28 mouse cellular contexts compared by ENCODE assay signal in the genomic region with DNA sequence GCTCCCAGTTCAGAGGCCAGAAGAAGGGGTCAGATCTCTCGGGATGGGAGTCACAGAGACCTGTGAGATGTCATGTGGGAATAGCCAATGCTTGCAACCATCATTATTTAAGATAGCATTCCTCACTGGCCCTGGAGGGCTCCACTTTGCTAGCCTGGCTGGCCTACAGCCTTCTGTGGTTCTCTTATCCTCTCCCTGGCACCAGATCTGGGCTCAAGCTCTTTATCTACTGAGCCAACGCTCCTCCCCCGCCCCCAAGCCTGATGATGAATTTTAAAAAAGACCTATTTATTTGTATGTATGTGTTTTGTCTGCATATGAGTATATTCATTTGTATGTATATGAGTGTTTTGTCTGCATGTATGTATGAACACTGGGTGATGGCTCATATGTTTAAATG. TPM values are rescaled to one million over a fixed set of nuclear protein-coding genes. Genes with fewer than 3 reads are reported as not detected.
DNase-seq lines count a peak whose midpoint lies in the region; ATAC-seq and TF ChIP-seq lines count a peak whose summit lies in the region.
"Had no signal": no experiment of that assay in that cellular context is flagged by ENCODE, and none has a peak within 500 bp of the region (broad histone marks: within the 10 kb centered on the region; RNA-seq: fewer than 3 reads in every experiment).

No protein-coding gene starts in this region.

- peaks cover 16% of the 10 kb centered on the region for H3K4me1 ChIP-seq in liver, embryonic 12.5 days
- peaks cover 3 to 9% of the 10 kb centered on the region in 2 experiments; a peak in 2 of 4 replicates for H3K4me1 ChIP-seq in MEL (ENCODE audit: control insufficient read depth in 1 of 2, insufficient read depth in 2 of 2, low read length in 2 of 2)
- no peaks in the 10 kb centered on the region for H3K4me1 ChIP-seq in liver, postnatal 0 days (ENCODE audit: insufficient read depth)
- H3K4me1 ChIP-seq in intestine, embryonic 16.5 days (ENCODE audit: control insufficient read depth, insufficient read depth, low read length), result no peaks in the 10 kb centered on the region
- H3K4me1 ChIP-seq: embryonic facial prominence, embryonic 12.5 days; lung, embryonic 15.5 days; midbrain, embryonic 13.5 days; neural tube, embryonic 13.5 days had no signal

- no peak for ATAC-seq in liver, embryonic 12.5 days
- ATAC-seq in erythroid progenitor cell, adult 5-6 weeks (replicated peaks; ENCODE audit: low FRiP score, poor library complexity, severe bottlenecking), result peak; percentile 79
- no peak; the same call in 1 of the 2 replicates for ATAC-seq in liver, postnatal 0 days
- ATAC-seq in intestine, embryonic 16.5 days, result no peak
- ATAC-seq: forebrain, embryonic 16.5 days; hindbrain, embryonic 16.5 days; midbrain, embryonic 13.5 days had no signal

- H3K27me3 ChIP-seq in liver, embryonic 12.5 days (replicated peaks), result no peaks in the 10 kb centered on the region
- no peaks in the 10 kb centered on the region for H3K27me3 ChIP-seq in MEL (ENCODE audit: control insufficient read depth in 1 of 2, insufficient read depth in 2 of 2, low read length in 2 of 2)
- no peaks in the 10 kb centered on the region for H3K27me3 ChIP-seq in liver, postnatal 0 days (ENCODE audit: insufficient read depth, low read length)
- H3K27me3 ChIP-seq in intestine, embryonic 16.5 days (replicated peaks; ENCODE audit: control insufficient read depth, insufficient read depth, low read length), result no peaks in the 10 kb centered on the region
- H3K27me3 ChIP-seq: embryonic facial prominence, embryonic 12.5 days; lung, embryonic 15.5 days; megakaryocyte, embryonic 14.5 days; midbrain, embryonic 13.5 days; neural tube, embryonic 13.5 days had no signal

- H3K4me2 ChIP-seq in liver, embryonic 12.5 days, result no peak overlapping the region
- H3K4me2 ChIP-seq in liver, postnatal 0 days (ENCODE audit: low read depth, low read length), result no peak overlapping the region
- H3K4me2 ChIP-seq in intestine, embryonic 16.5 days (ENCODE audit: low read depth, low read length), result no peak overlapping the region
- H3K4me2 ChIP-seq: embryonic facial prominence, embryonic 12.5 days; heart, embryonic 11.5 days; lung, embryonic 15.5 days; midbrain, embryonic 13.5 days; neural tube, embryonic 13.5 days had no signal

- no peaks in the 10 kb centered on the region for H3K79me2 ChIP-seq in MEL (ENCODE audit: control insufficient read depth, insufficient read depth, low read length, poor library complexity)

- H3K9me3 ChIP-seq in liver, embryonic 12.5 days (replicated peaks), result no peaks in the 10 kb centered on the region
- no peaks in the 10 kb centered on the region for H3K9me3 ChIP-seq in MEL (replicated peaks; ENCODE audit: insufficient read depth, low read length)
- no peaks in the 10 kb centered on the region for H3K9me3 ChIP-seq in liver, postnatal 0 days (ENCODE audit: low read length)
- H3K9me3 ChIP-seq in intestine, embryonic 16.5 days (ENCODE audit: control insufficient read depth, low read length), result no peaks in the 10 kb centered on the region
- H3K9me3 ChIP-seq: embryonic facial prominence, embryonic 12.5 days; lung, embryonic 15.5 days; megakaryocyte, embryonic 14.5 days; midbrain, embryonic 13.5 days; neural tube, embryonic 13.5 days had no signal

- H3K27ac ChIP-seq in liver, embryonic 12.5 days, result no peak overlapping the region
- peak overlapping the region; percentile 41; the same call in 1 of the 2 replicates for H3K27ac ChIP-seq in MEL (ENCODE audit: control insufficient read depth, low read depth, low read length)
- no peak overlapping the region for H3K27ac ChIP-seq in liver, postnatal 0 days (ENCODE audit: low read depth)
- no peak overlapping the region for H3K27ac ChIP-seq in intestine, embryonic 16.5 days (ENCODE audit: low read length)
- H3K27ac ChIP-seq: embryonic facial prominence, embryonic 12.5 days; gastrocnemius, adult 2 months; kidney, postnatal 0 days; lung, embryonic 15.5 days; midbrain, embryonic 13.5 days; neural tube, embryonic 13.5 days had no signal

- WGBS in liver, embryonic 12.5 days (ENCODE audit: insufficient replicate concordance), result 64% methylated on average over 3 of the region's 3 CpGs
- WGBS in liver, postnatal 0 days (ENCODE audit: insufficient replicate concordance), result 68% methylated on average over 3 of the region's 3 CpGs
- whole genome bisulfite sequencing in intestine, embryonic 16.5 days, result 91% methylated on average over 3 of the region's 3 CpGs

- peak; percentile 13 for DNase-seq in liver
- peak; percentile 60 for DNase-seq in MEL (ENCODE audit: low read depth, low spot score)
- DNase-seq in liver, postnatal 0 days, result no peak
- DNase-seq in retina, postnatal 1 day, result no peak
- no peak for DNase-seq in cerebellum, adult 18-20 months
- DNase-seq: adrenal gland, postnatal 25 days; cerebellum, adult 8-10 months; cerebellum, postnatal 25 days; embryo, embryonic 11 days; gastrocnemius, adult 2 months; gastrocnemius, postnatal 36 days; heart, adult 18-20 months; kidney, adult 8-10 months; kidney, postnatal 4 days; right cerebral cortex, postnatal 14 days; thymus, postnatal 4 days had no signal

- TF ChIP-seq CTCF in MEL (IDR thresholded peaks at IDR 0.05 in 2 of 3, conservative IDR thresholded peaks at IDR 0.05 in 1 of 3; ENCODE audit: control insufficient read depth in 1 of 3, insufficient read depth in 1 of 3, low read depth in 2 of 3, low read length in 3 of 3, poor library complexity in 1 of 3, severe bottlenecking in 1 of 3), result no peak
- no peak for TF ChIP-seq CTCF in liver, postnatal 0 days (IDR thresholded peaks at IDR 0.05; ENCODE audit: low read depth)

- no peak overlapping the region for H3K4me3 ChIP-seq in liver, embryonic 12.5 days
- no peak overlapping the region for H3K4me3 ChIP-seq in MEL (ENCODE audit: control insufficient read depth in 1 of 2, insufficient read depth in 1 of 2, low read depth in 2 of 2, low read length in 2 of 2)
- no peak overlapping the region for H3K4me3 ChIP-seq in liver, postnatal 0 days (ENCODE audit: low read depth, low read length)
- no peak overlapping the region for H3K4me3 ChIP-seq in intestine, embryonic 16.5 days (ENCODE audit: low read length)
- H3K4me3 ChIP-seq: embryonic facial prominence, embryonic 12.5 days; gastrocnemius, adult 2 months; lung, embryonic 15.5 days; megakaryocyte, embryonic 14.5 days; midbrain, embryonic 13.5 days; neural tube, embryonic 13.5 days had no signal

- no peak overlapping the region for H3K9ac ChIP-seq in liver, embryonic 12.5 days
- no peak overlapping the region for H3K9ac ChIP-seq in MEL (ENCODE audit: control insufficient read depth, low read depth, low read length, poor library complexity, severe bottlenecking)
- H3K9ac ChIP-seq in liver, postnatal 0 days (replicated peaks), result no peak overlapping the region
- H3K9ac ChIP-seq in intestine, embryonic 16.5 days (ENCODE audit: low read depth, low read length), result no peak overlapping the region
- H3K9ac ChIP-seq: embryonic facial prominence, embryonic 12.5 days; lung, embryonic 15.5 days; midbrain, embryonic 13.5 days; neural tube, embryonic 13.5 days had no signal

- TF ChIP-seq EP300 in MEL (IDR thresholded peaks at IDR 0.05; ENCODE audit: low read depth in 1 of 2, low read length in 2 of 2), result peak; percentile 49 to 72; a peak in 3 of 4 replicates
- 0 out of 2 replicates have a peak, but pooled peaks have one; percentile 7 for TF ChIP-seq EP300 in liver, postnatal 0 days (IDR thresholded peaks at IDR 0.05; ENCODE audit: low read depth)

- H3K36me3 ChIP-seq in liver, embryonic 12.5 days, result no peaks in the 10 kb centered on the region
- peaks cover 25 to 26% of the 10 kb centered on the region in 2 experiments for H3K36me3 ChIP-seq in MEL (ENCODE audit: control insufficient read depth in 1 of 2, insufficient read depth in 2 of 2, low read length in 2 of 2)
- H3K36me3 ChIP-seq in liver, postnatal 0 days (replicated peaks; ENCODE audit: insufficient read depth, low read length), result peaks cover 2% of the 10 kb centered on the region; the same call in 1 of the 2 replicates
- H3K36me3 ChIP-seq in intestine, embryonic 16.5 days (ENCODE audit: control insufficient read depth, insufficient read depth, low read length), result no peaks in the 10 kb centered on the region

- TF ChIP-seq POLR2A in MEL (IDR thresholded peaks at IDR 0.05; ENCODE audit: control insufficient read depth in 1 of 2, insufficient read depth in 1 of 2, low read depth in 1 of 2, low read length in 2 of 2, poor library complexity in 1 of 2), result no peak

- no peak for TF ChIP-seq RAD21 in MEL (IDR thresholded peaks at IDR 0.05; ENCODE audit: low read depth, low read length)

TF ChIP-seq in MEL, 35 proteins besides CTCF, POLR2A, EP300 and RAD21 (continues in another document):
- TF ChIP-seq MYC (IDR thresholded peaks at IDR 0.05; ENCODE audit: low read depth, low read length) (no peak), BHLHE40 (IDR thresholded peaks at IDR 0.05; ENCODE audit: borderline replicate concordance, low read depth, low read length) (no peak), MYB (IDR thresholded peaks at IDR 0.05; ENCODE audit: low read depth, low read length) (no peak), KAT2A (conservative IDR thresholded peaks at IDR 0.05; ENCODE audit: low read depth, low read length) (no peak), NELFE (IDR thresholded peaks at IDR 0.05; ENCODE audit: low read depth, low read length) (no peak), POLR2AphosphoS2 (IDR thresholded peaks at IDR 0.05; ENCODE audit: low read length) (no peak)

RNA-seq across cellular contexts. Expression of a gene that starts 45.8 kb away (rescaled TPM):
- 13.9 and 17.1 TPM in 2 replicates for polyA plus RNA-seq in liver, embryonic 12.5 days (2016; fragmentation: Nextera tagmentation; extraction: Ambion mirVana)
- total RNA-seq in MEL (2012; rRNA removed), result 29.2 and 33.3 TPM in 2 replicates
- polyA plus RNA-seq in MEL (2012; ENCODE audit: insufficient read depth in 1 of 2, insufficient read length in 2 of 2, low read depth in 1 of 2, low replicate concordance in 2 of 2, missing spikeins in 1 of 2), result 10 to 100 TPM in 1 of 2 experiments, not detected in 1; 35.5 TPM
- 11.3 and 15.1 TPM in 2 replicates for total RNA-seq in erythroid progenitor cell, adult 5-6 weeks (2015; ENCODE audit: low replicate concordance)
- 16.0 and 24.8 TPM in 2 replicates for total RNA-seq in erythroid progenitor cell, adult 5-6 weeks (2017; ENCODE audit: low replicate concordance)
- polyA plus RNA-seq in liver, postnatal 0 days (2015; fragmentation: Nextera tagmentation; extraction: Ambion mirVana), result 3.9 and 4.7 TPM in 2 replicates
- polyA plus RNA-seq in intestine, embryonic 16.5 days (2015; fragmentation: Nextera tagmentation; extraction: Ambion mirVana), result 9.8 and 11.1 TPM in 2 replicates

RNA-seq across cellular contexts. Expression of a gene that starts 46.1 kb away (rescaled TPM):
- 3.5 and 4.0 TPM in 2 replicates for polyA plus RNA-seq in liver, embryonic 12.5 days (2016; fragmentation: Nextera tagmentation; extraction: Ambion mirVana)
- total RNA-seq in MEL (2012; rRNA removed), result 3.8 TPM in 2 replicates
- 1 to 10 TPM in 1 of 2 experiments, not detected in 1; 5.3 TPM for polyA plus RNA-seq in MEL (2012; ENCODE audit: insufficient read depth in 1 of 2, insufficient read length in 2 of 2, low read depth in 1 of 2, low replicate concordance in 2 of 2, missing spikeins in 1 of 2)
- 1.8 TPM in 1 of 2 replicates, not detected in the other for total RNA-seq in erythroid progenitor cell, adult 5-6 weeks (2015; ENCODE audit: low replicate concordance)
- 0.83 and 1.0 TPM in 2 replicates for total RNA-seq in erythroid progenitor cell, adult 5-6 weeks (2017; ENCODE audit: low replicate concordance)
- 2.7 and 2.8 TPM in 2 replicates for polyA plus RNA-seq in liver, postnatal 0 days (2015; fragmentation: Nextera tagmentation; extraction: Ambion mirVana)
- 5.5 and 5.6 TPM in 2 replicates for polyA plus RNA-seq in intestine, embryonic 16.5 days (2015; fragmentation: Nextera tagmentation; extraction: Ambion mirVana)

Comparison
In these comparisons a context has a peak if more than half of its experiments do, and no peak if none do; other contexts are left out.
1. DNase-seq: peak in liver (single experiment) and MEL (single experiment); none in liver, postnatal 0 days (single experiment), retina, postnatal 1 day (single experiment) and cerebellum, adult 18-20 months (0 of 2).